Mouse (Mus musculus): ENCODE data around the gene Slc25a21.

Gene Slc25a21

DNA sequence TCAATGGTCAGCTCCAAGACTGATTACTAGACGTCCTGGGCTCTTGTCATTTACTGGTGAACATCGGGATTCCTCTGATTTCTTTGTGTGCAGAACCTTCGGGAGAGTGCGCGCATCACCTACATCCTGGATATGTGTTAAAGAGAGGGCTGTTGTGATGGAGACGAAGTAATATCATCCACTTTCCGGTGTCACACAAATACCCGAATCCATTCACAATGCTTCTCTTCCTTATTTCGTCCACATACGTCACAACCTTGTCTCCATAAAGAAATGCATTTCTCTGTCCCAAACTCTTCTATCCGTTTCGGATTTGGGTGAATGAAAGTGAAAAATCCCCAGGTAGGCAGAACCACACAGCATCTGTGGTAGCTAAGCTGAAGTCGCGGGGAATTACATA is 502.9 kb downstream of the Slc25a21 start:
- in situ Hi-C loops (cut with MboI; ENCODE audit: low sequenced_read_pairs), result no loop called here

GRCm38 (mm10) chr12:56693411-56694098 is 503.7 kb downstream of the Slc25a21 start:
- in situ Hi-C loops (cut with MboI; ENCODE audit: low sequenced_read_pairs), result no loop called here

GRCm38 (mm10) chr12:56692536-56692935 is 504.7 kb downstream of the Slc25a21 start:
- in situ Hi-C loops (cut with MboI; ENCODE audit: low sequenced_read_pairs), result no loop called here

GRCm38 (mm10) chr12:56691427-56692079 is 505.7 kb downstream of the Slc25a21 start, which contains the start of gene Pax9:
Gene Pax9 (plus strand): TSS chr12:56691767.
- in situ Hi-C loops (cut with MboI; ENCODE audit: low sequenced_read_pairs), result no loop called here

DNA sequence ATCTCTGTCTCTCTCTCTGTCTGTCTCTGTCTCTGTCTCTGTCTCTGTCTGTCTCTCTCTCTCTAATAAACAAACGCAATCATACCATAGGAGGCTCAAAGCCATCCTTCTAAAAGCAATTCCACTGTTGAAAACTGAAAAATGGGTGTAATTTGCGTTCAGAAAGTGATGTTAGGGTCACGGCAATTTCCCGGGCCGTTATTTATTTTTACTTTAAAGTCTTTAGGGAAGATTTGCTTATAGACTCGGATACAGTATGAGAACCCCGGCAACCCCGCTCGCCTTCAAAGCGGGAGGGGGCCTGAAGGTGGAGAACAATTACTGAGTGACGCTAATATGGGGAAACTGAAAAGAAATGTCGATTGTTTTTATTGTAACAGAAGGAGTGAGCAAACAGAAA is 506.3 kb downstream of the Slc25a21 start:
- in situ Hi-C loops (cut with MboI; ENCODE audit: low sequenced_read_pairs), result no loop called here

DNA sequence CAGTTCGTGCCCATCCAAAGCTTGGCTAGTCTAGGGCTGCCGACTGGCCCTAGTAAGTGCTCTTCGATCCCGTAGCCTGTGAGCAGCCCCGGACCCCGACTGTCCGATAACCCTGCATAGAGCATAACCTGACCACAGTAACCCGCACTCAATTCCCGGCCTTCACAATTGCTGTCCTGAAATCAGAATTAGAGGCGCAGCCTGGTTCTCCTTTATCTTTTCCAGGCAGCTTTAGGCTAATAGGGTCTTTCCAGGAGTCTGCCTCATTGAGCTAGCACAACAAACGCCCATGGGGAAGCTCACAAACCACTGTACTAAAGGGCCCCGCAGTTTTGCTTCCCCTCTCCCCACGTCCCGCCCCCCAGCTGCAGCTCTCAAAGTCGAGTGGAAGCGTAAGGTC is 506.9 kb downstream of the Slc25a21 start:
- in situ Hi-C loops (cut with MboI; ENCODE audit: low sequenced_read_pairs), result no loop called here

DNA sequence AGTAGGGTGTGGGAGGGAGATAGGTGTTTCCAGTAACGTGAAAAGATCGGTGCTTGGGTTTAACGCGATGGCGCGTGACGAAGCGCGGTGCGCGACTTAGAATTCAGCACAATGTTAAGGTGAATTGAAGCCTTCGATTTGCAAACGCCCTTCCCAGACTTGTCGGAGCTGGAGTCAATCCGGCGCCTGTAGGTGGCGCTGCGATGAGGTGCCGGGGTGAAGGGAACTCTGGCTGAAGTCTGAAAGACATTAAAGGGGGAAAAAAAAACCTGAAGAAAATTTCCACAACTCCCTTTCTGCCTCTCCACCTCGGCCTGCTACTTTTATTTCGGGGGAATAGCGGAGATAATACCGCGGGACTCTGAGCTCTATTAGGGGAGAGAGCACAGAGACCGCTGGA is 507.5 kb downstream of the Slc25a21 start:
- in situ Hi-C loops (cut with MboI; ENCODE audit: low sequenced_read_pairs), result no loop called here

DNA sequence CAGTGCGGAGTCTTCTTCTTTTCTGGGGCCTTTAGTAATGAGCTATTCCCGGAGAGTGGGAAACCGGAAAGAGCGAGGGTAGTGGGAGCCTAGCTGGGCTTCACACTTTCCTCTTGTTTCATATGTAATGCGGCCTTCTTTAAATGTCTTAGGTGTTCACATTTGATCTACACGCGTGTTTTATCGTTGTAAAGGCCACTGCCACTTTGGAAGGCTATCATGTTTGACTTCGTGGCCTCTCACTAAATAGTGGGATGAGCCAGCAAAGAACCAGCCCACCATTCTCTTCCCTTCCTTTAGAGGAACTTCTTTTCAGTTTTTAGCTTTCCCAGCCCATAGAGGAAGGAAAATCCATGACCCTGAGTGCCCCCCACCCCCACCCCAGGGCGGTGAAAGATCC is 507.9 kb downstream of the Slc25a21 start:
- in situ Hi-C loops (cut with MboI; ENCODE audit: low sequenced_read_pairs), result no loop called here

GRCm38 (mm10) chr12:56688920-56689319 is 508.4 kb downstream of the Slc25a21 start:
- in situ Hi-C loops (cut with MboI; ENCODE audit: low sequenced_read_pairs), result no loop called here

GRCm38 (mm10) chr12:56688482-56688840 is 508.8 kb downstream of the Slc25a21 start:
- in situ Hi-C loops (cut with MboI; ENCODE audit: low sequenced_read_pairs), result no loop called here

DNA sequence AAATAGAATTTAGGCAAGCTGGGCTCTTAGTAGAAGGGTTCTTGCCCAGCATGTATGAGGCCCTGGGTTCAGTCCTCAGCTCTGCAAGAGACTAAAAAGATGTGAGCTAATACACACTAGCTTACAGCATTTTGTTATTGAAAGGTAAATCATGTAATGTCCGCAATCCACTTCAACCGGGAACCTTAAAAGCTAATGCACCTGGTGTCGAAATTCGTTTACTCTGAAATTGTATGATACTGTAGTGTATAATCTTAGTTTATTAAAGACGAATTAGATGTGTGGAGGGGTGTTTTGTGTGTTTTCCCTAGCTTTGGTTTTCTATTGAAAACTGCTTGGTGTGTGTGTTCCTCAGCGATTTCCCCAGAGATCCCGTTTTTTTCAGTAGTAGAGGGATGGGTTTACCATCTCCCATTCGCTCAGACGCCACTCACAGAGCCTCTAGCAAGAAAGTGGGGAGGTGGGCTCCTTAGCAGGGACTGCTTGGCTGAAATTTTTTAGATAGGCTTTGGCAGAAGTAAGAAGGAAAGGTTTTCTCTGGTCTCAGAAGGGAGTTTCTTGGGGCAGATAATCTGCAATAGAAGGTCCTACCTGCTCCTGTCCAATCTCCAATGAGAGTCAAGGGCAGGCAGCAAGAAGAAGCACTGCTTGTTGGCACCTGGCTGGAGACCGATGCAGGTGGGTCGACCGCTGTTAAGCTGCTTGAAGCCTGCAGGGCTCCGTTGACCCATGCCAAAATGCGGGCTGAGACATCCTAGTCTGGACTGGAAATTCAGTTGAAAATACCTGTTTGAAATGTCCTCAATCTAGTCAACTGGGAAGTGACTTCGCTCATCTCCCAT is 509.4 kb downstream of the Slc25a21 start:
- in situ Hi-C loops (cut with MboI; ENCODE audit: low sequenced_read_pairs), result no loop called here

GRCm38 (mm10) chr12:56681096-56681811 is 516.0 kb downstream of the Slc25a21 start:
- in situ Hi-C loops (cut with MboI; ENCODE audit: low sequenced_read_pairs), result no loop called here

- in situ Hi-C loops (cut with MboI; ENCODE audit: low sequenced_read_pairs), result no loop called here
These were observed 519.7 kb downstream of the Slc25a21 start for GRCm38 (mm10) chr12:56677620-56678019.

GRCm38 (mm10) chr12:56674726-56675125 is 522.5 kb downstream of the Slc25a21 start:
- in situ Hi-C loops (cut with MboI; ENCODE audit: low sequenced_read_pairs), result no loop called here

- in situ Hi-C loops (cut with MboI; ENCODE audit: low sequenced_read_pairs), result no loop called here
These were observed 526.5 kb downstream of the Slc25a21 start for GRCm38 (mm10) chr12:56670795-56671194.

GRCm38 (mm10) chr12:56669451-56670122 is 527.7 kb downstream of the Slc25a21 start:
- in situ Hi-C loops (cut with MboI; ENCODE audit: low sequenced_read_pairs), result no loop called here
